Mouse (Mus musculus) right cerebral cortex, adult 2 months (tissue): ENCODE data around the gene Ear10.
"Not testable (repeated sequence)": the region's sequence is repeated elsewhere in the genome, so short reads cannot be mapped to it uniquely, and the experiment has no call there.

Source experiments
- DNase-seq, 2 experiments: peaks; one replicate each; pipeline ENCODE4 v3.0.0; 2021 to 2022; ENCODE audit warnings: low spot score in 2 of 2

Gene Ear10

DNA sequence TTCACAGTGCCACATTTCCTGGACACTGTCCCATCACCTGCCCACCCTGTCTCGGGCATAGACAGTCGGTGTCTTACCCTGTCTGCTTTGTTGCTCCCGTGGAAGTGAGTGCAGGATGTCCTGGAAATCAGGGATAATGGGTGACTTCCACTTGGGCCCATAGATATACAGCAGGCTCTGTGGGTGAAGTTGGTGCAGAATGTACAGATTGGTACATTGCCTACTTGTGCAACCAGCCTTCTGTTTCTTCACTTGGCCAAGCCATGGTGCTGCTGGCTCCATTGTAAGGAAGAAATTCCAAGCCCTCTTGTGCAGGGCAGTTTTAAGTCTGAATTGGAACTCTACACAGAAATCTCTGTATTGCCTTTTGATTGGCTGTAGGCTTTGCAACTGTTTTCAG, at the start of gene Ear10:
Gene Ear10, minus strand, starts transcription at position 101 of the 400 bp plus-strand sequence.
- DNase-seq = not testable (repeated sequence)

GRCm38 (mm10) chr14:43956769-43957168, 33.4 kb upstream of the Ear10 start, which contains the start of gene Ang5:
Ang5 (plus strand) TSS chr14:43957069.
- not testable (repeated sequence) for DNase-seq

DNA sequence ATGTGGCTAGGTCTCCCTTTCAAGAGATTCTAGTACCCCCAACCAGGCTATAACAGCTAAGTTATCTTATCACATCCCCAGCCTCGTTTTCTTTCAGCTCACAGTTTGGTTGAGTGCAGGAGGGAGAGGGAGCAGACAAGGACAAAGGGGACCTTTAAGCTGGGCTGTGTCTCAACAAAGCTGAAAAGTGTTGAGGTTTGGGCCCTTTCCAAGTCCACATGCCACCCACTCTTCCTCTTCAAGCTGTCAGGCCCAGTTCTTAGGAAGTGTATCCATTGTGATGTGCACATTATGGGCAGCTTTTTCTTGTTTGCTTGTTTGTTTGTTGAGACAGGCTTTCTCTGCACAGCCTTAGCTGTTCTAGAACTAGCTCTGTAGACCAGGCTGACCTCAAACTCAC, 31.7 kb upstream of the Ear10 start:
- not testable (repeated sequence) for DNase-seq

DNA sequence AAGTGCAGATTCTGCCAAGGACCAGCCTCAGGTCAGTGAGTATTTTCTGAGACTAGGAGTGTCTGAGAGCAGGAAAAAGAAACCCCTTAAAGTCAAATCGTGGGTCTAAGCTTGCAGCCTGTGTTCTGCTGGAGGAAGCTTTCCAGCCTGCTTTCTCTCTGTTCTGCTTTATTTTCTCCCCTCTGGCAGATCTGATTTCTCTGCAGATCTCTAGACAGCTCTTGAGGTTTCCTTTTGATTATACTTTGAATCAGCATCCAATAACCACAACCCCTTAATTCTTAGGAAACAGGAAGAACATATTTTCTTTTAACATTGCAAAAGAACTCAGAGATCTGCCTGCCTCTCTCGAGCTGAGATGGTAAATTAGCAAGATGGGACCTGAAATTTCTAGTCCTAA, 30.0 kb upstream of the Ear10 start:
- DNase-seq = not testable (repeated sequence)

GRCm38 (mm10) chr14:43933399-43933798, 10.0 kb upstream of the Ear10 start:
- not testable (repeated sequence) for DNase-seq

DNA sequence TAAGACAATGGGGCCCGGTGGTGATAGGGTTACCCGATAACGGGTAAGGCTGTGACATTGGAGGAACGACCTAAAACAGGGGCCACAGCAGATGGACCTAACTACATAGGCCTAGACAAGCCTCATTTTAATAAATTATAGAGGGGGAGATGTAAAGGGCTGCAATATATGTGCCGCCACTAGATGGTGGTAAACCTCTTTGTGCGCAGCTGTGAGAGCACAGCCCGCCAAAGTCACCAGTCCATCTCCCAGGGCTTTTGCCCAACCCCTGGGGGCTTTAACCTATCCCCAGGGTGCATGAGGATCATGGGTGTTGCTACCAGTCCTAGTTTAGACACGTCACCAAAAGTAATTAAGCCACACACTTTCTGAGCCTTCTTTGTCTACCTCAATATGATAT, 9.6 kb upstream of the Ear10 start:
- peak; percentile 35 to 42 for DNase-seq

GRCm38 (mm10) chr14:43925404-43925950, 2.1 kb upstream of the Ear10 start:
- DNase-seq = peak in 1 of 2 experiments; percentile 1

DNA sequence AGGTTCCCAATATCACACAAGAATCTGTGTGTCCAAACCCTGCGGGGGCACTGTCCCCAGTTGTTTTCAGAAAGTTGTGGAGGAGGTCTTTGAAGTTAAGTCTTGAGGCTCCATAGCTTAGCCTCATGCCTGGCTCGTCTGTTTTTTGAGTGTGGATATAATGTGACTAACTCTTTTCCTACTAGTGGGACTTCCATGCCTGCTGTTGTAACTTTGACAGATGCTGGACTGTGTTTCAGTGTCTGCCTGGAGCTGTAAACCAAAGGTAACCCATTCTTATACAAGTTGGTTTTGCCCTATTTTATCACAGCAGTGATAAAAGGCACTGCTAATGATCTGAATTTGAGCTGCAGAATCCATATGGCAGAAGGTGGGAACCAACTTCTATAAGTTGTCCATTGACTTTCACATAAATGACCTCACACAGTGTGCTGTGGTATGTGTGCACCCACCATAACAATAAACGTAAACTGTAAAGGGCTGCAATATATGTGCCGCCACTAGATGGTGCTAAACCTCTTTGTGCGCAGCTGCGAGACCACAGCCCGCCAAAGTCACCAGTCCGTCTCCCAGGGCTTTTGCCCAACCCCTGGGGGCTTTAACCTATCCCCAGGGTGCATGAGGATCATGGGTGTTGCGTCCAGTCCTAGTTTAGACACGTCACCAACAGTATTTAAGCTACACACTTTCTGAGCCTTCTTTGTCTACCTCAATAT, 1.5 kb upstream of the Ear10 start, which contains the start of gene Gm8113:
Gene Gm8113, plus strand, starts transcription at position 703 of the 716 bp plus-strand sequence.
- peak; percentile 63 to 74 for DNase-seq

DNA sequence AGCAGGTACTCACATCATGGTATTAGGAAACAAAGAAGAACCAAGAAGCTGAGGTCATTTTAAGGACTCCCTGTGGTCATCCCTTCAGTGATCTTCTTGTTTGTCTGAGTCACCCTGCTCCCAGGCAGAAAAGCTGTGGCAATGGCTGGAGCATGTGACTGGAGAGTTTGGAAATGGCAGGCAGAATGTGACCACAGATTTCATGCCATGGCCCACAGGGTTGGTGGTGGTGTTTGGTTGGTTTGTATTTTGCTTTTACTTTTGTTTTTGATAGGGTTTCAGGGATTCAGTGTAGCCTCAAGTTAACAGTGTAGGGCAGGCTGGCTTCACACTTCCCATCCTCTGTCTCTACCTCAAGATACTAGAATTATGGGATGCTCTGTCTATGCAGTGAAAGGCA, 5.1 kb downstream of the Ear10 start:
- not testable (repeated sequence) for DNase-seq

GRCm38 (mm10) chr14:43898577-43898976, 24.8 kb downstream of the Ear10 start:
- not testable (repeated sequence) for DNase-seq

DNA sequence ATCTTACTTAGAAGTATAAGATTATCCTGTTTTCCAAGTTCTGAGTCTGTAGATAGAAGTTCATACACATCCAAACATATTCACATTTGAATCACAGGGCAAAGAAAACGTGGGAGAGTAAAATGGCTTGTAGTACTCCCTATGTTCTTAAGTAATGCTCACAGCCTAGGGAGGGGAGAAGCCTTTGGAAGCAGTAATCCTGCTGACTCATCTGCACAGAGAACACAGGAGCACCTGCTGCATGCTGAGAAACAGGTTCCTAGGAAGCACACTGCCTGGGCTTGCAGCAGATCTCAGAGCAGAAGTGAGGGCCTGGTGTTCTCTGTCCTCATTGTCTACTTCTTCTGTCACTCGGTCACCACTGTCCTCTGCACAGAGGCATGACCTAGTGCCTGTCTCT, 28.0 kb downstream of the Ear10 start:
- DNase-seq = not testable (repeated sequence)

- not testable (repeated sequence) for DNase-seq
Measured at GRCm38 (mm10) chr14:43891288-43891687, 32.1 kb downstream of the Ear10 start.

DNA sequence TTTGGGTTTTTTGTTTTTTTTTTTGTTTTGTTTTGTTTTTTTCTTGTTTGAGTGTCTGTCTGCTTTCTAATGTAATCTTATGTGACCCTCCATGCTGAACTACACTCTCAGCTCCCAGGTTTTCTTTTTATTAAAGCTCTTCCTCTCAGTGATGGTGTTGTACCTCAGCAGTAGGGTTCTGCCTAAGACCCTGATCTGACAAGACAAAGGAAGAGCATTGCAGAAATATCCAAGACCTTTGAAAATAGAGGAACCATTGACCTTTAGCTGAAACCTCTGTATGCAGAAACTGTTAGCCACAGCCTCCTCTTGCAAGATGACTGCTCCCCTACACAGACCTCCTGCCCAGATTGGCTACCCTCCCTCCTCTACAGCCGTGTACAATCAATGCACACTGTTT, 37.1 kb downstream of the Ear10 start:
- not testable (repeated sequence) for DNase-seq

DNA sequence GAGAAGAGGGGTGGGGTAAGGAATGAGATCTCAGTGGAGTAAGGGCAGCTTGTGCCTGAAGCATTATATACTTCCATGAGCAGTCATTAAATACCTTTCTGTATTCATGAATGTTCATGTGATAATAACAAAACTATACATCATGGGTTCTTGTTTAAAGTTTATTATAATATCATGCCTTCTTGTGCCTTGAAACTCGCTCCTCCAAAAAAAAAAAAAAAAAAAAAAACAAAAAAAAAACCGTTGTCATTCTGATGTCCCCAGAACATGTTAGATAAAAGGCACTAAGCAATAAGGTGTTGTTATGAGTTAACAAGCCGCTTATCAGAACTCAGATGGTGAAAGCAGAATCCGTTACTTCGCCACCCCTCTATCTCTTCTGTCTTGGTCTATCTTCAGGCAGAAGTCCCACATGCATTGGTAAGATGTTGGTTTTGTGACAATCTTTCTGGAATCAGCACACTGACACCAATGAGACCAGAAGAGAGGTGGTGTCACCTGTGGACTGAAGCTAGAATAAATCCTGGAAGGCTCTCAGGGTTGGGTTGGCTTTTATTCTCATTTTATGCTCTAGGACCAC, 43.3 kb downstream of the Ear10 start:
- not testable (repeated sequence) for DNase-seq

DNA sequence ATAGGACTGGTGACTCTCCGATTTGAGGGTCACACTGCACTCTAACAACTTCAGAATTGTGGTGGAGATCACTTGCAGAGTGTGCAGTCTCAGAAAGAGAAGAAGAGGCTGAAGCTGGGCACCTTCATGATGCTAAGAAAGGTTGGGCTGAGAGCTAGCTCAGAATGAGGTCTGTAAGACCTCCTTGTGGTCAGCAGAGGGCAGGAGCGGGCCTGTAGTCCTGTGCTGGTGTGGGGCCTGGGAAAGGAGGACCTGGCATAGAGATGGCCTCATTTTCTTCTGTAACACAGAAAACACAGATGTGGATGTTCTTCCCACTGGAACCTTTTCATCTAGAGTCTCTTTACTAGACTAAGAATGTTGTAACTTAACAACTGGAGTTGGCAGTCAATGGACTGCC, 45.6 kb downstream of the Ear10 start:
- DNase-seq = not testable (repeated sequence)

DNA sequence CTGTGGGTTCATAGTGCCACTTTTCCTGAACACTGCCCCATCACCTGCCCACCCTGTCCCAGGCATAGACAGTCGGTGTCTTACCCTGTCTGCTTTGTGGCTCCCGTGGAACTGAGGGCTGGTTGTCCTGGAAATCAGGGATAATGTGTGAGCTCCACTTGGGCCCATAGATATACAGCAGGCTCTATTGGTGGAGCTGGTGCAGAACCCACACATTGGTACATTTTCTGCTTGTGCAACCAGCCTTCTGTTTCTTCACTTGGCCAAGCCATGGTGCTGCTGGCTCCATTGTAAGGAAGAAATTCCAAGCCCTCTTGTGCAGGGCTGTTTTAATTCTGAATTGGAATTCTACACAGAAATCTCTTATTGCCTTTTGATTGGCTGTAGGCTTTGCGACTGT, 47.9 kb downstream of the Ear10 start, which contains the start of gene Ear1:
Gene Ear1, minus strand, starts transcription at position 101 of the 400 bp plus-strand sequence.
- DNase-seq = not testable (repeated sequence)

GRCm38 (mm10) chr14:43874862-43875261, 48.5 kb downstream of the Ear10 start:
- DNase-seq = not testable (repeated sequence)
